Mouse (Mus musculus) embryonic fibroblast, embryonic 13.5 days (primary cell): Measurements from ENCODE around the gene Svs5.

ENCODE experiments used
- CTCF ChIP-seq: IDR thresholded peaks from 2 replicates; pipeline ENCODE4 v1.5.1; 2011; ENCODE audit warnings: mild to moderate bottlenecking, control low read depth, low read length, moderate library complexity, borderline replicate concordance; ENCODE audit not compliant: insufficient read depth
- POLR2A ChIP-seq: IDR thresholded peaks from 2 replicates; pipeline ENCODE4 v1.6.1; 2011; ENCODE audit warnings: low read depth, mild to moderate bottlenecking, control low read depth, low read length, moderate library complexity

DNA sequence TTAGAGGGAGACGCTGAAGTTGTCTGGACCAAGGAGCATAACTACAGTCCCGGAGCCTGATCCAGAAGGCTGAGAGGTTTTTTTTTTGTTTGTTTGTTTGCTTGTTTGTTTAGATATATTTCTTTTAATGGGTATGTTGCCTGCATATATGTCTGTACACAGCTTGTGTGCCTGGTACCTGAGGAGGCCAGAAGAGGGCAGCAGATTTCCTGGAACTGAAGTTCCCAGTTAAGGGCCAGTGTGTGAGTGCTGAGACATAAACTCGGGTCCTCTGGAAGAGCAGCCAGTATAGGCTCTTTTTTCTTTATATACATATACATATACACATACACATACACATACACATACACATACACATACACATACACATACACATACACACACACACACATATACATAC lies 25.8 kb downstream of the Svs5 start:
- TF ChIP-seq CTCF: no peak
- TF ChIP-seq POLR2A: no peak
